Mouse (Mus musculus) myocyte (in vitro differentiated cells): ENCODE results near the gene Syt6. TPM values are rescaled to one million over a fixed set of nuclear protein-coding genes. Genes with fewer than 3 reads are reported as not detected.

Source experiments
- H3K27me3 ChIP-seq: one replicate; pipeline ENCODE4 v1.6.1; 2011; ENCODE audit not compliant: control insufficient read depth, insufficient read depth, insufficient read length
- H3K36me3 ChIP-seq: one replicate; pipeline ENCODE4 v1.6.1; 2011; ENCODE audit not compliant: control insufficient read depth, insufficient read depth
- H3K4me2 ChIP-seq: one replicate; pipeline ENCODE4 v1.6.1; 2011; ENCODE audit warnings: low read depth, control low read depth
- H3K4me3 ChIP-seq: one replicate; pipeline ENCODE4 v1.5.1; 2011; ENCODE audit warnings: mild to moderate bottlenecking, control low read depth, moderate library complexity
- H3K79me2 ChIP-seq: one replicate; pipeline ENCODE4 v1.6.1; 2011; ENCODE audit not compliant: control insufficient read depth, insufficient read depth
- H3ac ChIP-seq: one replicate; pipeline ENCODE4 v1.6.1; 2011; ENCODE audit not compliant: control insufficient read depth, insufficient read length
- CEBPB ChIP-seq: IDR thresholded peaks from 2 replicates; pipeline ENCODE4 v1.6.1; 2011; ENCODE audit warnings: mild to moderate bottlenecking, moderate library complexity; ENCODE audit not compliant: poor library complexity, insufficient read depth, severe bottlenecking
- E2F4 ChIP-seq: IDR thresholded peaks from one replicate; pipeline ENCODE4 v1.6.1; 2011; ENCODE audit warnings: mild to moderate bottlenecking, control low read depth, moderate library complexity; ENCODE audit not compliant: insufficient read depth
- MAX ChIP-seq: IDR thresholded peaks from one replicate; pipeline ENCODE4 v1.6.1; 2011; ENCODE audit warnings: low read depth, mild to moderate bottlenecking, control low read depth
- MYOD1 ChIP-seq, 3 experiments: IDR thresholded peaks; one replicate each; pipeline ENCODE4 v1.6.1; 2011; ENCODE audit warnings: control low read depth in 2 of 3, low read depth in 2 of 3, mild to moderate bottlenecking in 2 of 3, moderate library complexity in 1 of 3; ENCODE audit not compliant: insufficient read length in 2 of 3, control insufficient read depth in 1 of 3
- MYOG ChIP-seq, 3 experiments: IDR thresholded peaks; one replicate each; pipeline ENCODE4 v1.6.1; 2011; ENCODE audit warnings: control low read depth in 2 of 3, low read depth in 2 of 3, mild to moderate bottlenecking in 2 of 3; ENCODE audit not compliant: insufficient read length in 2 of 3, control insufficient read depth in 1 of 3, insufficient read depth in 1 of 3
- POLR2A ChIP-seq: IDR thresholded peaks from one replicate; pipeline ENCODE4 v1.6.1; 2011; ENCODE audit warnings: low read depth, mild to moderate bottlenecking, control low read depth, moderate library complexity; ENCODE audit not compliant: insufficient read length
- POLR2AphosphoS2 ChIP-seq: IDR thresholded peaks from one replicate; pipeline ENCODE4 v1.6.1; 2011; ENCODE audit warnings: low read depth, control low read depth; ENCODE audit not compliant: insufficient read length
- REST ChIP-seq: IDR thresholded peaks from one replicate; pipeline ENCODE4 v1.6.1; 2011; ENCODE audit warnings: mild to moderate bottlenecking, control low read depth, moderate library complexity; ENCODE audit not compliant: insufficient read depth, insufficient read length
- SRF ChIP-seq: IDR thresholded peaks from one replicate; pipeline ENCODE4 v1.6.1; 2011; ENCODE audit warnings: low read depth; ENCODE audit not compliant: control insufficient read depth, insufficient read length
- TCF12 ChIP-seq: IDR thresholded peaks from one replicate; pipeline ENCODE4 v1.6.1; 2011; ENCODE audit warnings: mild to moderate bottlenecking, control low read depth; ENCODE audit not compliant: poor library complexity, insufficient read depth, severe bottlenecking
- TCF3 ChIP-seq: IDR thresholded peaks from one replicate; pipeline ENCODE4 v1.6.1; 2011; ENCODE audit warnings: low read depth, control low read depth; ENCODE audit not compliant: insufficient read length
- USF1 ChIP-seq: IDR thresholded peaks from one replicate; pipeline ENCODE4 v1.6.1; 2011; ENCODE audit warnings: low read depth, mild to moderate bottlenecking, control low read depth, moderate library complexity
- polyA plus RNA-seq: library from polyadenylated mRNA; unstranded; fragments of >200 nt; fragmentation: generic; extraction: Trizol; gene quantifications from one replicate; pipeline ENCODE4 v1.2.1, GENCODE M21; 2012; ENCODE audit warnings: missing spikeins

The Syt6 gene
- 0.07 TPM for polyA plus RNA-seq

DNA sequence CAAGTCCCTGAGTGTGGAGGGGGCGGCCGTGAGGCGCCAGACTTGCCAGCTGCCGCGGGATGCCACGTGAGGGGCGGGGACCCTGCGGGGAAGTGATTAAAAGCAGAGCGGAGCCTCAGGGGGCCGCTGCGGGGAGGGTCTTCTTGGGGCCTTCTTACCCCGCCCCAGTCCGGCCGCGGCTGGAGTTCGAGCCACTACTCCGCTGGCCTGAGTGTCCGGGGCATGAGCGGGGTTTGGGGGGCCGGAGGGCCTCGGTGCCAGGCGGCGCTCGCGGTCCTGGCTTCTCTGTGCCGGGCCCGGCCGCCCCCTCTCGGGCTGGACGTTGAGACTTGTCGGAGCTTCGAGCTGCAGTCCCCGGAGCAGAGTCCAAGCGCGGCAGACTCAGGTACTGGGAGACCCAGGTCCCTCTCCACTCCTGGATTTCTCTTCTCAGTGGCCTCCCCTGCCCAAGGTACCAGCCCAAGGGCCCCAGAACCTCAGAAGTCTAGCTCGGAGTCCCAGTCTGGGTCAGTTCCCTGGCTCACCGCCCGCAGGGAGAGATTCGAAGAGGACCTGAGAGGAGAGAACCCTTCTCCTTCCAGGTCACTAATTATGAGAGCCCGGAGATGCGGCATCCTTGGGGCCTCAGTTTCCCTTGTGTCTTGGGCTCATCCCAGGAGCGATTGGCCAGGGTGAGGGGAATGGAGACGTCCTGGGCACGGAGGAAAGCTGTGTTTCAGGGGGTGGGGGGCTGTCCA, at the start of gene Syt6:
TSS of gene Syt6 (plus strand) at position 76 of the 737 bp plus-strand sequence.
- Histone ChIP-seq H3K4me2 (no peak within 1 kb of the TSS), H3K79me2 (no peaks in the 10 kb centered on the region), H3K27me3 (peaks cover 44% of the 10 kb centered on the region), H3ac (no peak within 1 kb of the TSS), H3K36me3 (no peaks in the 10 kb centered on the region), H3K4me3 (no peak within 1 kb of the TSS)
- no peak for TF ChIP-seq MAX
- TF ChIP-seq MYOG (IDR thresholded peaks at IDR 0.05; ENCODE audit: control insufficient read depth in 1 of 3, insufficient read depth in 1 of 3, insufficient read length in 2 of 3, low read depth in 2 of 3) = no peak
- TF ChIP-seq USF1 = no peak
- no peak for TF ChIP-seq TCF3
- no peak for TF ChIP-seq E2F4
- no peak for TF ChIP-seq POLR2AphosphoS2
- TF ChIP-seq POLR2A = no peak
- TF ChIP-seq REST = no peak
- TF ChIP-seq CEBPB = no peak
- no peak for TF ChIP-seq MYOD1 (IDR thresholded peaks at IDR 0.05; ENCODE audit: control insufficient read depth in 1 of 3, insufficient read length in 2 of 3, low read depth in 2 of 3)
- TF ChIP-seq TCF12 = no peak
- no peak for TF ChIP-seq SRF

DNA sequence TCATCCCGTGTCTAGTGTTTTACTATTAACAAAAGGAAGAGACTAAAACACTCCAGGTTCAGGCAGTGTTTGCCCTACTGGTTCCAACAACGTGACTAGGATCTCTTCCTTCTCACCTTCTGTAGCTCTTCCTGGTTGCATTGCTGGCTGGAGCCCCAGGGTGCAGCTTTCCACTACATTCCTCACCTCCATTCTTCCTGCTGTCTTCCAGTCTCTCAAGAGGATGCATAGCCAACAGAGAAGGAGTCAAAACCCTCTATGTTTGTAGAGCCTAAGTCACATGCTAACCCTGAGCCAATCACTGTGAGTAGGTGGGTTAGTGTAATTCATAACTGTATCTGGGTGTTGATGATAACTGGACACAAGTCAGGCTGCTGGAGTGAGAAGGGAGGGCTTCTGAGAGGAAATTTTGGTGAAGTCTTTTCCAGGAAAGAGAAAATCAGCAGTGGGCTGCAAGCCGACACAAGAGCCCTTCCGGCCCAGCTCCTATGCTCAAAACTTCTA, 48.8 kb upstream of the Syt6 start:
- Histone ChIP-seq H3K36me3 (no peaks in the 10 kb centered on the region), H3K79me2 (no peaks in the 10 kb centered on the region), H3K4me3 (no peak overlapping the region), H3ac (no peak overlapping the region), H3K27me3 (no peaks in the 10 kb centered on the region), H3K4me2 (no peak overlapping the region)
- TF ChIP-seq MYOG (IDR thresholded peaks at IDR 0.05; ENCODE audit: control insufficient read depth in 1 of 3, insufficient read depth in 1 of 3, insufficient read length in 2 of 3, low read depth in 2 of 3) (no peak), TCF3 (no peak)

DNA sequence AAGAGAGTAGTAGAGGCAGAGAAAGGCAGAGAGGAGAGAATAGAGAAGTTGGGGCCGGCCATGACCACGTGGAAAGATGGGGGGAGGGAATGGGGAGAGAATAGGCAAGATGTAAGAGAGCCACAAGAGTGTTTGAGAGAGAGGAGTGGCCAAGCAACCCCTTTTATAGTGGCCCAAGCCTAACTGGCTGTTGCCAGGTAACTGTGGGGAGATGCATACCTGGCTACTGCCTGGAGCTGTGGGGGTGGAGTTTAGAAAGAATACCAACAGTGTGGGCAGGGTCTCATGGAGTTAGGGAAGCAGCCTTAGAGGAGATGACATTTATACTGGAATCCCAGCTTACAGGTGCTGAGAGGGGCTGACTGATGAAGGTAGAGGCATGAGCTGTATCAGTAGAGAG, 48.2 kb upstream of the Syt6 start:
- Histone ChIP-seq H3ac (no peak overlapping the region), H3K4me2 (no peak overlapping the region), H3K27me3 (no peaks in the 10 kb centered on the region), H3K4me3 (no peak overlapping the region), H3K36me3 (no peaks in the 10 kb centered on the region), H3K79me2 (no peaks in the 10 kb centered on the region)
- TF ChIP-seq POLR2A = no peak
- no peak for TF ChIP-seq MAX
- no peak for TF ChIP-seq TCF3
- no peak for TF ChIP-seq TCF12
- no peak for TF ChIP-seq REST
- no peak for TF ChIP-seq CEBPB
- TF ChIP-seq USF1 = no peak
- TF ChIP-seq MYOD1 (IDR thresholded peaks at IDR 0.05; ENCODE audit: control insufficient read depth in 1 of 3, insufficient read length in 2 of 3, low read depth in 2 of 3) = no peak
- TF ChIP-seq MYOG (IDR thresholded peaks at IDR 0.05; ENCODE audit: control insufficient read depth in 1 of 3, insufficient read depth in 1 of 3, insufficient read length in 2 of 3, low read depth in 2 of 3) = no peak
- TF ChIP-seq SRF = no peak
- TF ChIP-seq POLR2AphosphoS2 = no peak
- no peak for TF ChIP-seq E2F4

DNA sequence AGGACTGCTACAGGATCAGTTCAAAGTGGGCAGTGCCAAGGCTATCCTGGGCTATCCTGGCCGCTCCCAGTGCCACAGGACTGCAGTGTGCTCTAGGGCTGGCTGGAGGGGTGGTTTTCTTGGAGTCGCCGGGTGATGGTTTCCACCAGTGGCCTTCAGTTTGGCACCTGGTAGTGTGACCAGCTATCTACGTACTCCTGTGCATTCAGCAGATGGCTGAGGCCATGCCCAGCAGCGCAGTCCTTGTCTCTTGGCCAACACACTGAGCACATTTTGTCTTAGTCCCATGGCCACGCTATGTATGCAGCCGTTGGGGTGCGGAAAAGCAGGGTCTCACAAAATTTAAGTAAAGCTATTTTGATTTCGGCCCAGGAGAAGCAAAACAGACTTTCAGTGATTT, 41.0 kb upstream of the Syt6 start:
- Histone ChIP-seq H3K36me3 (no peaks in the 10 kb centered on the region), H3K4me3 (no peak overlapping the region), H3ac (no peak overlapping the region), H3K4me2 (no peak overlapping the region), H3K79me2 (no peaks in the 10 kb centered on the region), H3K27me3 (no peaks in the 10 kb centered on the region)
- no peak for TF ChIP-seq REST
- TF ChIP-seq TCF12 = no peak
- no peak for TF ChIP-seq TCF3

DNA sequence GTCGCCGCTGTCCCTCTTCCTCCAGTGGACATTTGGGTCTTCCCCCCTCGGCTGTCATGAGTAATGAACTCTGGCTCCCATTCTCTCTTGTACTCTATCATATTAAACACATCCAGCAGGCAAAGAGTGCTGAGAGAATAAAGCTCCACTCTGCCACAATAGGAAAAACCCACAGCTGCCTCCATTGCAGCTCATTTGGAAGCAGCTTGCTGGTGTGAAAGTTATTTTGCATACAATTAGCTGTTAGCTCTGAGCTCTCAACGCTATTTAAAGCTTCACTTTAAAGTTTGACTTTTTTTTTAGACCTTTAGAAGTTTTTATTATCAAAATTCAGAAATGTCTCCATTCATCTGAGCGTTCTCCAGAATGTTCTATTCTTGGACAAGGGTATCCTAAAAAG, 39.8 kb upstream of the Syt6 start:
- H3ac ChIP-seq = no peak overlapping the region
- no peaks in the 10 kb centered on the region for H3K79me2 ChIP-seq
- H3K4me2 ChIP-seq = no peak overlapping the region
- H3K27me3 ChIP-seq = no peaks in the 10 kb centered on the region
- no peak for TF ChIP-seq POLR2AphosphoS2
- TF ChIP-seq REST = no peak
- no peak for TF ChIP-seq SRF
- no peak for TF ChIP-seq E2F4
- no peak for TF ChIP-seq TCF3
- no peak for TF ChIP-seq CEBPB
- no peak for TF ChIP-seq MYOG (IDR thresholded peaks at IDR 0.05; ENCODE audit: control insufficient read depth in 1 of 3, insufficient read depth in 1 of 3, insufficient read length in 2 of 3, low read depth in 2 of 3)
- no peak for TF ChIP-seq POLR2A
- no peak for TF ChIP-seq USF1
- TF ChIP-seq MAX = no peak
- H3K36me3 ChIP-seq = no peaks in the 10 kb centered on the region
- H3K4me3 ChIP-seq = no peak overlapping the region
